Mouse (Mus musculus) gastrocnemius, postnatal 14 days (tissue): ENCODE measurements around the gene Adam1b. TPM values are rescaled to one million over a fixed set of nuclear protein-coding genes. Genes with fewer than 3 reads are reported as not detected.
"Not testable (repeated sequence)": the region's sequence is repeated elsewhere in the genome, so short reads cannot be mapped to it uniquely, and the experiment has no call there.

Experiments
- DNase-seq: peaks from one replicate; pipeline ENCODE4 v3.0.0; 2021; ENCODE audit warnings: mixed read lengths
- intact Hi-C: fragments of 180-260 bp; cut with DNase I; formaldehyde crosslinking; loops from one replicate; pipeline ENCODE4 v1.15.1; 2025; ENCODE audit warnings: low total_unique reads
- long read RNA-seq, 2 experiments: library from polyadenylated mRNA; stranded (forward); transcript quantifications; one replicate each; pipeline ENCODE4 v2.0.0; 2021
- total RNA-seq, 2 experiments: library from RNA; stranded (reverse); gene quantifications; 2 replicates each; pipeline ENCODE4 v1.2.3; 2021

The Adam1b gene
- total RNA-seq = not detected
- long read RNA-seq, experiment 1 = 0 reads
- long read RNA-seq, experiment 2 = 0 reads

DNA sequence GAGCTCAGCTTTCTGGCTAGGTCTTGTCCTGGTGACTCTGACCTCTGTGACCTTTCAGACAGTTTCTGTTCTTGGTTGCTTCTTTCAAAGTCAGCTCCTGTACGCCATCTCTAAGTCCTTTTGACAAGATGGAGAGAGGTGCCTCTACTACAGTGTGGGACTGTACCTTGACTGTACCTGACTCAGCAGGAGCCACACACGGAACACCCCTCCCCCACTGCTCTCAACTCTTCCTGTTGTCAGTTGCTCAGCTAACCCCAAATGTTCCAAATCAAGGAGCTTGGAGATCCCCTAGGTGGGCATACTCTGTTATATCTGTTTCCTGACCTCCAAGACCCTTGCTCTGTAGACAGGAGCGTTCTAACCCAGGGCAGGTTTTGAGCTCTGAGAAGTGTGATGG lies at the start of gene Adam1b:
TSS of gene Adam1b (minus strand) at position 205 of the 400 bp plus-strand sequence.
- intact Hi-C loops = no loop called here
- DNase-seq = no peak

GRCm38 (mm10) chr5:121549196-121549595 lies 46.0 kb upstream of the Adam1b start:
- intact Hi-C loops = no loop called here
- peak; percentile 53 for DNase-seq

DNA sequence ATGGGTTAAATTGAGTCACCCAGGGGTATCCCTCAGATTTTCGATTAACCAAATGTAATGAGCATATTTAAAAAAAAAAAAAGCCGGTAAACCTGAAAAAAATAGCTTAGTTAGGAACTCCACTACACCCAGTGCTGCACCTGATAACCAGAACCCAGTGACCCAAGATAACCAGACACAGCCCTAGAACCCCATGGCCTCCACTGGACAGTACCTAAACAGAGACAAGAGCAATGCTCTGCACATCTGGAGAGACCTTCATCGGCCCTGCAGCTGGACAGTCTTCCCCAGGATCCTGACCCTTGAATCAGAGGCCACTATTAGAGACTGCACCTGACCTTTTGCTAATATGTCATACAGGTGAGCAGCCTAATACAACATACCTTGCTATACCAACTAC lies 43.8 kb upstream of the Adam1b start:
- no peak for DNase-seq
- intact Hi-C loops = no loop called here

GRCm38 (mm10) chr5:121546530-121546895 lies 43.3 kb upstream of the Adam1b start:
- DNase-seq = peak; percentile 68
- intact Hi-C loops = no loop called here

DNA sequence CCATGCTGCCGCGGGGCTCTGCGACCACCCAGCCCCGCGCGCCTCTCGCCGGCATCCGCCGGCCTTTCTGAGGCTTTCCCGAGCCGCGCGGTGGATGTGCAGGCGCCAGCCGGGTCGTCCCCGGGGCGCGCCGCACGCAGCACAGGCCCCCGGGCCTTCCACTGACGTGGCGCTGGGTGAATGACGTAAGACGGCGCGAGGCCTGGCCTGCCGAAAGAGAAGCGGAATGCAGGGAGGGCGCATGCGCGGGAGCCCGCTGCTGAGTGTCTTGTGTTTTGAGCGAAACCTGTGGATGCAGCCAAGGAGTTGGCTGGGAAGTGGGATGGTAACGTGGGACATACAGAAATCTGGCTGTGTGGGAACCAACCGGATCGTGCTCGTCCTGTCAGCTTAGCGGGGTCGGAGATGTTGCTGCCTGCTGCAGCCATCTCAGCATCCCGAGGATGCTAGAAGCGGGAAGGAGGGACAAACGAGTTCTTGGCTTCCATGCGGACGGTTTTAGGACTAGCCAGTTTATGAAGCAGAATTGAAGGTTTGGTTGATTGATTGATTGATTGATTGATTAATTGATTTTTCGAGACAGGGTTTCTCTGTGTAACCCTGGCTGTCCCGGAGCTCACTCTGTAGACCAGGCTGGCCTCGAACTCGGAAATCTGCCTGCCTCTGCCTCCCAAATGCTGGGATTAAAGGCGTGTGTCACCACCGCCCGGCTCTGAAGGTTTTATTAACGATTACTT lies 42.7 kb upstream of the Adam1b start, which contains the start of gene Mapkapk5:
TSS of gene Mapkapk5 (minus strand) at position 113 of the 737 bp plus-strand sequence.
- DNase-seq = peak; percentile 97
- intact Hi-C loops = no loop called here

GRCm38 (mm10) chr5:121544910-121545792 lies 41.9 kb upstream of the Adam1b start, which contains the start of the genes Adam1a and Gm42878:
Gene Adam1a (minus strand): TSS chr5:121545482.
Gene Gm42878 (minus strand): TSS chr5:121545482.
- peak; percentile 50 for DNase-seq
- intact Hi-C loops = no loop called here

- DNase-seq = no peak
- intact Hi-C loops = no loop called here
These were observed 40.1 kb upstream of the Adam1b start for GRCm38 (mm10) chr5:121543370-121543769.

- intact Hi-C loops = no loop called here
- DNase-seq = no peak
These were observed 38.0 kb upstream of the Adam1b start for GRCm38 (mm10) chr5:121541235-121541634.

DNA sequence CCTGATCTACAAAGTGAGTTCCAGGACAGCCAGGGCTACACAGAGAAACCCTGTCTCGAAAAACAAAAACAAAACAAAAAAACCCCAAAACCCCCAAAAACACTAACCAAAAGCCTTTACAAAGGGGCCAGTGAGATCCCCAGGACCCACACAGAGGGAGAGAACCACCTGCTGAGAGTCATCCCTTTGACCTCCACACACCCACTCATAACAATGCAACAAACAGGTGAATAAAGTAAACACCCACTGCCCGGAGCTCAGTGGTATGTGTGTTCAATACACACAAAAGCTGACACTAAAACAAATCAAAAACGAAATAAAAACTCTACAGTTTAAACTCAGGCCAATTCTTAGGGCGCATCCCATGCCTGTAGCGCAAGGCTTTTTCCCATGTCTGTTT lies 36.8 kb upstream of the Adam1b start:
- intact Hi-C loops = no loop called here
- DNase-seq = no peak

DNA sequence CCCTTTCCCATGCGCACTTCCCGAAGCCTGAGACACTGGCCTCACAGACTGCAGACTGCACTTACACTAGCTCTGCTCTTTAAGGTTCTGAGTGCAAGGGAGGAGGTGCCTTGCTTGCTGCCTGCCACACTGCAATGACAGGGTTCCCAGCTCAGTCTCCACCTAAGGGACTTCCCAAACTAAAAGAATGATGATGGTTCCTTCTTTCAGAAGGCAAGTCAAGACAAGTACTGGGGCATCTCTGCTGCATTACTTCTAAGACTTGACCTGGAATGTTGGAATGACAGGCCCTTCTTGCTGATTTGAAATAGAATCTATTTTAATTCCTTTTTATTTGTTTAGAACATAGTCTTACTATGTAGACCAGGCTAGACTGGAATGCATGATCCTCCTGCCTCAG lies 34.4 kb upstream of the Adam1b start:
- no peak for DNase-seq
- intact Hi-C loops = no loop called here

DNA sequence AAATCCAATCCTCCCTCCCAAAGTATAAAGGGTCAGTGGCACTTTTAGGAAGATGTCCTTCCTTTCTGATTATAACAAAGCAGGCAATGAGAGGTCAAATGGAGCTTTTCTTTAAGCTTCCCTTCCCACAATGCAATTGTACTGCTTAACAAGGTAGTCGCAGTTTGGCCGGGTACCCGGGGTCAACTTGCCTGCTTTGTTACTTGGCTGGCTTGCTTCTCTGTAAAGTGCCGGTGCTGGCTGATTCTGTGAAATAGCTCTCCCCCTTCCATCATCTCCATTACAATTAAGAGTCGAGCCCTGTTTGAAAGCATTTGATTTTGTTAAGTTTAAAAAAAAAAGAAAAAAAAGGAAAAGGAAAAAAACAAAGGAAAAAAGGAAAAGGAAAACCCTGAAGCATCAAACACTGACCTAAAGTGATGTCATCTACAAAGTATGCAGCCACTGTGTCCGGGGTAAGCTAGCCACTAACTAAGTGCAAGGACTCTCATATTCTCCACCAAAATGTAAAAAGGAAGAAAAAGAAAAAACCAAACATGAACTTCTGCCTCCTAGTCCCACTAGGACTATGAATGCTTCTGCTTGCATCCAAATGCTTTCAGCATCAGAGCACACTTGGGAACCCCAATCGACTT lies 33.8 kb upstream of the Adam1b start:
- DNase-seq = no peak
- intact Hi-C loops = no loop called here

DNA sequence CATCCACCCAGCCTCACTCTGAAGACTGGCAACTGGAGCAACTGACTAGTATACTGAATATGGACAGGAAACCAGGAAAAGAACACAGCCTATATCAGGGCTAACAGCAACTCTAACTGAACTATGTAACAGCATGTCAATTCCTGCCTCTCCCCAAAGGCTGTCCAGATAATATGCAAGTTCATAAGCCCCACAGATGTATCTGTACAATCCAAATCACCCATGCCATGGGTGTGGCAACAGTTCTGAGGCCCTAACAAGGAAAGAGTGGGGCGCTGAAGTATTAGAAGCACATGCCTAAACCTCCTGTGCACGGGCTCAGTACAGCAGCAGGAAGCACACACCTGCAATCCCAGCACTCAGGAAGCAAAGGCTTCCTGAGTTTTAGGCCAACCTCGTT lies 31.9 kb upstream of the Adam1b start:
- DNase-seq = no peak
- intact Hi-C loops = no loop called here

DNA sequence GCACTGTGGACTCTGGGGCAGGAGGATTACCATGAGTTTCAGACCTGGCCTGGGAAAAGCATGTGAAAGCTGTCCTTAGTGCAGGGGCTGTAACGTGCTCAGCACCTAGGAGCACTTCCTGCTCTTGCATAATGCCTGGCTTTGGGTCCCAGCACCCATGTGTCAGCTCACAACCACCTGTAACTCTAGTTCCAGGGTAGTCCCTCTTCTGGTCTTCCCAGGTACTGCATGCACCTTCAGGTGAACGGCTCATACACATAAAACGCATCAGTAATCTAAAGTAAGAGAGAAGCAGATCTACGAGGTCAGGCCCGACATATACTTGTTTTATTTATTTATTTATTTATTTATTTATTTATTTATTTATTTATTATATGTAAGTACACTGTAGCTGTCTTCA lies 31.3 kb upstream of the Adam1b start:
- DNase-seq = no peak
- intact Hi-C loops = no loop called here

DNA sequence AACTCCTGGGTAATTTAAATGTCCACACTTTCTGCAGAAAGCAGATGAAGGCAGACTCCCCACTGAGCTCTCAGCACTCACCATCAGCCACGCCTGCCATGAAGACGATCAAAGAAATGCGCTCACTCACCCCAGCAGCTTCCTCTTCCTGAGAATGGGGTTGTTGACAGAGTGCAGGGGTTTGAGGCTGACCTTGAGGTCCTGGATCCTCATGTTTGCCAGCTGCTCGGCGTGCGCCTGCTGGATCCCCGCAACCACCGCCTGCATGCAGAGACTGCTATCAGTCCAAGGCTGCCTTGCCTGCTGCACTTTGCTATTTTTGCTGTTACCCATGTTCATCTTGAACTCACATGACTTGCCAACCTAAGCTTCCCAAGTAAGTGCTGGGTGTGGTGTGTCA lies 23.7 kb upstream of the Adam1b start:
- intact Hi-C loops = no loop called here
- DNase-seq = no peak

DNA sequence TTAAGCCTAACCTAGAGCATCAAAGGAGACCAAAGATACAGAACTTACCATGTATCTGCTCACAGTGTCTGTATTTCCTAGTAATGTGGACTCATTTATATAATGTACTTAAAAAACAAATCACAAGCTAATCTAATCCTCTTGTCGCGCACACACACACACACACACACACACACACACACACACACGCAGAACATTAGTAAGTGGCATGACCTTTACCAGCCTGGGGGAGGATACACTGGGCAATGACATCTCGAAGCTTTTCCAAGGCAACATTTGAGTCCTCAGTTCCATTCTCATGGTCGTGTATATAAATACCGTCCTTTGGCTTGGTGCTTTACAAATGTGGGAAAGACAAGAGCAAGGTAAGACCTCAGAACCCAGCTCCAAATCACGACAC lies 23.3 kb upstream of the Adam1b start:
- intact Hi-C loops = no loop called here
- no peak for DNase-seq

GRCm38 (mm10) chr5:121525774-121526450 lies 22.7 kb upstream of the Adam1b start:
- intact Hi-C loops = no loop called here

DNA sequence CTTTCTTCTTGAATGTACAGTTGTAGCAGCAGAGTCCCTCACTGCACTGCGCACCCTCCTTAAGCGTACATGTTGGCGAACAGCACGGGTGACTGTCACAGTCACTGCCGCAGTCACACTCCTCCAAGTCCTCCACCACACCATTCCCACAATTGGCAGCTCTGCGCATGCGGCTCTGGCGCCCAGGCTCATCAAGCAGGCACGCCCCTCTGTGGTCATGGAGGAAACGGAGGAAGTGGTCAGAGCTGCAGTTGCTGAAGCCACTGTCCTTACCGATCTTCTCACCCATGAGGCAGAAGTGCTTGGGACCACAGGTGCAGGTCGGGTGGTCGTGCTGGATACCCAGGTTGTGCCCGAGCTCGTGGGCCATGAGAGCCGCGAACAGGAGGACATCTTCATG lies 16.5 kb upstream of the Adam1b start:
- intact Hi-C loops, DNase-seq: not testable (repeated sequence)

More at GRCm38 (mm10) chr5:121525774-121526450, 22.7 kb upstream of the Adam1b start:
- DNase-seq = no peak

GRCm38 (mm10) chr5:121518983-121519382 lies 15.7 kb upstream of the Adam1b start:
- no peak for DNase-seq
- intact Hi-C loops = no loop called here

DNA sequence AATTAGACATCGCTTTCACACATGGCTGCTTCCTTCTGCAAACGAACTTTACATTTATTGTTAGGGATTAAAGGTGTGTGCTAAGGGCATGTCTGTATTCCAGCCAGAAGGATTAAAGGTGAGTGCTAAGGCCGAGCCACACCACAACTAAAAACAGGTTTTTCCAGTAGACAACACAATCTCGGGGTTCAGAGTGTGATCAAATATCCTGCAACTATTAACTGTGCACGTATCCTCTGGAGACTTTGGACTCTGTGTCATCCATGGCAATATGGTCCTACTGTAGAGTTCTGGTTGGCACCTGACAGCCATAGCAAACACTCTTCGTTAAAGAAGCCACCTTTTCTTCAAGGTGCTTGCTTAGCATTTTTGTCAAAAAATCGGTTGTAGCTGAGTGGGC lies 6.8 kb upstream of the Adam1b start:
- intact Hi-C loops = no loop called here
- DNase-seq = no peak

GRCm38 (mm10) chr5:121506846-121507245 lies 3.6 kb upstream of the Adam1b start:
- intact Hi-C loops = no loop called here

More at GRCm38 (mm10) chr5:121506846-121507245, 3.6 kb upstream of the Adam1b start:
- no peak for DNase-seq
